Mouse (Mus musculus) stomach, postnatal 0 days (tissue): ENCODE measurements at regions not wholly inside any gene's neighbourhood (a gene's known extent, or its start where the extent isn't known, plus 50 kb on each side); places are given as distances from the start of the nearest gene placed in this dataset.
A peak's percentile ranks its signal among the peaks of the same experiment; 100 is the strongest.

Experiments used
- ATAC-seq: fragments of 200-750 bp; cut with Nextera tagmentation; 2 replicates; pipeline ENCODE4 v1.8.0; 2017; ENCODE audit not compliant: low FRiP score, low TSS enrichment
- DNase-seq: peaks from one replicate; pipeline ENCODE4 v3.0.0-alpha.2; 2016; ENCODE audit warnings: low spot score
- H3K27ac ChIP-seq: fragments of 300-500 bp; sonication (generic); replicated peaks from 2 replicates; pipeline ENCODE4 v1.5.1; 2014; ENCODE audit warnings: mild to moderate bottlenecking, control low read depth
- H3K27me3 ChIP-seq: fragments of 300-500 bp; sonication (generic); 2 replicates; pipeline ENCODE4 v1.6.1; 2014; ENCODE audit warnings: low read length; ENCODE audit not compliant: control insufficient read depth, insufficient read depth
- H3K36me3 ChIP-seq: fragments of 300-500 bp; sonication (generic); 2 replicates; pipeline ENCODE4 v1.6.1; 2014; ENCODE audit warnings: low read length, mixed read lengths; ENCODE audit not compliant: control insufficient read depth, insufficient read depth
- H3K4me1 ChIP-seq: fragments of 300-500 bp; sonication (generic); replicated peaks from 2 replicates; pipeline ENCODE4 v1.6.1; 2014; ENCODE audit warnings: antibody characterized with exemption; ENCODE audit not compliant: control insufficient read depth, insufficient read depth
- H3K4me2 ChIP-seq: fragments of 300-500 bp; sonication (generic); replicated peaks from 2 replicates; pipeline ENCODE4 v1.6.1; 2014; ENCODE audit warnings: low read depth, mild to moderate bottlenecking, control low read depth, moderate library complexity
- H3K4me3 ChIP-seq: fragments of 300-500 bp; sonication (generic); 2 replicates; pipeline ENCODE4 v1.5.1; 2014; ENCODE audit warnings: low read depth, low read length, control low read depth
- H3K9ac ChIP-seq: fragments of 300-500 bp; sonication (generic); 2 replicates; pipeline ENCODE4 v1.6.1; 2014; ENCODE audit warnings: mild to moderate bottlenecking, low read length, control low read depth, mixed read lengths
- H3K9me3 ChIP-seq: fragments of 300-500 bp; sonication (generic); 2 replicates; pipeline ENCODE4 v1.6.1; 2016; ENCODE audit warnings: low read length; ENCODE audit not compliant: control insufficient read depth
- CTCF ChIP-seq: IDR thresholded peaks from 2 replicates; pipeline ENCODE4 v1.5.1; 2016; ENCODE audit warnings: antibody characterized with exemption, low read depth, mild to moderate bottlenecking, moderate library complexity
- EP300 ChIP-seq: optimal IDR thresholded peaks from 2 replicates; pipeline ENCODE3; 2016; ENCODE audit warnings: antibody characterized with exemption
- WGBS: fragments of 180-500 bp; shearing (Covaris S2); extraction: QIAGEN DNeasy Blood & Tissue Kit; methylation state at CpG from one replicate; pipeline ENCODE4 v1.1.7; 2014; 5-methylcytosine and 5-hydroxymethylcytosine counted together

DNA sequence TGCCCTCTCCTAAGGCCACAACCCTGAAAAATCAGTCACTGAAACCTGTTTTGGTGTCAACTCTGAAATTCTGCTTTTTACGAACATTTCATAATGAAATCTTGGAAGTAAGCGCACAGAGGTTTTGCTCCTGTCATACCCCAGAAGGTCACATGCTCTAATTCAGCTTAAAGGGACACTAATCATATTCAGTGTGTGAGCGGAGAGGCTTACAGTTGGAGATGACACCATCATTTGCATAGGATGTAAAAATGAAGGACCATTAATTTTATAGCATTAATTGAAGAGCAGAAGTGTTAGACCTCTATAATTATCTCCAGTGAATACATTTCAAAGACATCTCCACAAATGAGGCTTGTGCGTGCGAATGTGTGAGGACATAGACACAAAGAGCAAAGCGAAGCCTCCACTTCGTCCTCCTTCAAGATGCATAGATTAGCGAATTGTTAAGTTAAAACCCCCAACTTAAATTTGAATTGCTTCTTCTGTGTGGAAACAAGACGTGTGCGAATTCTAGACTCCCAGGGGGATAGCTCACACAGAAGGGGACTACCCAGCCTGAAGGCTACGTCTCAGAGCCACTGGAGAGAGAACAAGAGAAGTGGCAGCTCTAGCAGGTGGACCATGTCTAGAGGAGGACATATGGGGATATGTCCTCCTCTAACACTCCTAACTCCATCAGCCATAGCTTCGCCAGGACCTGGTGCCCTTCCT, 479.0 kb upstream of the Kif2a start:
- Histone ChIP-seq H3K4me1 (no peaks in the 10 kb centered on the region), H3K27me3 (no peaks in the 10 kb centered on the region), H3K9ac (no peak overlapping the region), H3K27ac (no peak overlapping the region), H3K4me2 (no peak overlapping the region), H3K9me3 (no peaks in the 10 kb centered on the region), H3K4me3 (no peak overlapping the region), H3K36me3 (no peaks in the 10 kb centered on the region)
- ATAC-seq (no peak), DNase-seq (no peak)
- 89% methylated on average over 12 of the region's 12 CpGs for WGBS
- TF ChIP-seq CTCF (no peak), EP300 (no peak)

DNA sequence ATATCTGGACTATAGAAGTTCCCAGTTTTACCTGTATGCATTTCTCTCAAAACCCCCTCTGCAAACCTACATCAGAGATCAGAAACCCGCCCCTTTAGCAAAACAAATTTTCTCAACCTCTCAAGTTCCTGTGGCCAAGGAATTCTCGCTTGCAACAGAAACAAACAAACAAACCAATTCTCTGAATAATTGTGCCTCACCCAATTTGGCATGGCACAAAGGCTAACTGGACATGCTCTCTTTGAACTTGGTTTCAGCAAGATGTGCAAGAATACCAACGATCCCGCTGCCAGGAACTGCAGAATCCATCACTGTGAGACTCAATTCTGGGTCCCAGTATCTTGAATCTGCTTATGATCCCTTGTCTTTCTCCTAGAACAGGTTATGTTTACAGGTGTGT, 477.4 kb upstream of the Kif2a start:
- H3K36me3 ChIP-seq = no peaks in the 10 kb centered on the region
- DNase-seq (no peak), ATAC-seq (no peak)
- H3K4me1 ChIP-seq = no peaks in the 10 kb centered on the region
- no peak overlapping the region for H3K9ac ChIP-seq
- WGBS = 62% methylated on average over 4 of the region's 4 CpGs
- no peak overlapping the region for H3K27ac ChIP-seq
- no peak for TF ChIP-seq EP300
- no peak for TF ChIP-seq CTCF
- H3K4me2 ChIP-seq = no peak overlapping the region
- no peaks in the 10 kb centered on the region for H3K27me3 ChIP-seq
- H3K4me3 ChIP-seq = no peak overlapping the region
- H3K9me3 ChIP-seq = no peaks in the 10 kb centered on the region

DNA sequence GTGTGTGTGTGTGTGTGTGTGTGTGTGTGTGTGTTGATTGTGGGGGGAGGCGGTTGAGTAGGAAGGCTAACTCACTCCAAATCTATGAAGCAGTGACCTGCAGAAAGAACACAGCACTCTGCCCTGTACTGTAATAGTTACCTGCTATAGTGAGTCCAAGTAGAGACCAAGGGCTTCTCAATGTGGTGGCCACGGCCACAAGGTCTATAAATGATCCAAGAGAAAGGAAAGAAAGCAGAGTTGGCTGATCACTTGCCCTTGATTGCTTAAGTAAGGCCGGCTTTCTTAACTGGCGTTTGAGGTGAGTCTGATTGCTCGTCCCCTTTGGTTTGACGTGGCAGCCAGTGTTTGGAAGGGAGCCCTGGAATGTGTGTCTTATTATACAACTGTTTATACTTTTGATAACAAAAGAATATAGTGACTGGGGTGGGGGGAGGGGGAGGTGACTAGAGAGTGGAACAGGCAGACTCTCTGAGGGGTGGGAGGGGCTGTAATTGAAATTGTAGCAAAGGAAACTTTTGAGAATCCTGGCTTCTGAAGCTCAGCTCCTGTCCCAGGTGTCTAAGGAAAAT, 473.3 kb upstream of the Kif2a start:
- H3K27me3 ChIP-seq = no peaks in the 10 kb centered on the region
- H3K4me2 ChIP-seq = no peak overlapping the region
- H3K9ac ChIP-seq = no peak overlapping the region
- no peaks in the 10 kb centered on the region for H3K9me3 ChIP-seq
- H3K27ac ChIP-seq = no peak overlapping the region
- no peak for ATAC-seq
- 41% methylated on average over 6 of the region's 6 CpGs for WGBS
- DNase-seq = no peak
- no peak overlapping the region for H3K4me3 ChIP-seq
- TF ChIP-seq CTCF (no peak), EP300 (no peak)
- H3K36me3 ChIP-seq = no peaks in the 10 kb centered on the region
- no peaks in the 10 kb centered on the region for H3K4me1 ChIP-seq

DNA sequence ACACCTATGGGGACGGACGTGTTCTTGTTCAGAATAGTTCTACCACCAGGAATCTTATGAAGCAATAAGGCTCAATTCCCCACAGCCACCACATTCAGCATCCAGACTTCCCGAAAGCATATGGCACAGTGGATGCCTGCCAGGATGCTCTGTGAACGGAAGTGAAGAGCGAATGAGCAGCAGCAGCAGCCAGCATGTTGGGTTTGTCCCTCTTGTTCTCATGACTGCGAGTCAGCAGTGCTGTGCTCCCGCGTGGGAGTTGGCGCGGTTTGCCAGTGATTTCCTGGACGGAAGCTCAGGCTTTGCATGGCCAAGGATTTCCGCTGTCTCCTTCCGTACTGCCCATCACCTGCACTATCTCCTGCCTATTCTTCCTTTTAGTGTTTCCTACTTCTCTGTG, 471.8 kb upstream of the Kif2a start:
- Histone ChIP-seq H3K4me2 (no peak overlapping the region), H3K36me3 (no peaks in the 10 kb centered on the region), H3K4me3 (no peak overlapping the region), H3K27ac (no peak overlapping the region), H3K4me1 (no peaks in the 10 kb centered on the region), H3K9ac (no peak overlapping the region), H3K27me3 (no peaks in the 10 kb centered on the region), H3K9me3 (no peaks in the 10 kb centered on the region)
- ATAC-seq (no peak), DNase-seq (peak; percentile 27)
- WGBS = 65% methylated on average over 13 of the region's 13 CpGs
- TF ChIP-seq CTCF = no peak

DNA sequence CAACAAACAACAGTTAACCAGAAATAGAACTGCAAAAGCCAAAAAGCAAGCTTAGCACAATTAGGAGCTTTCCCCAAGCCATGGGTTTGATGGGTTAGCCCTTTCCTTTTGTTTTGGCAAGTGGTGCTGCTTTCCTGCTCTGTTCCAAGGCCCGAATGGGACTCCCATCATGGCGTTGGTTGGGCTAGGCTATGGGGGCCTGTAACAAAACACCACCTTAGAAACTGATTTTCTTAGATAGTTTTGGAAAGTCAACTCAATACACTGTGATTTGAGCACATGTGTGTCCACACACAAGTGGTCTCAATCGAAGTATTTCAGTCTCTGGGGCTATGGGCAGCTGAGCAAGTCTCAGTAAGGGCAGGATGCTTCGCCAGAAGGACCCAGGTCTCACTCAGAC, 470.5 kb upstream of the Kif2a start:
- Histone ChIP-seq H3K4me2 (no peak overlapping the region), H3K4me3 (no peak overlapping the region), H3K27ac (no peak overlapping the region), H3K4me1 (no peaks in the 10 kb centered on the region), H3K27me3 (no peaks in the 10 kb centered on the region), H3K9ac (no peak overlapping the region), H3K36me3 (no peaks in the 10 kb centered on the region), H3K9me3 (no peaks in the 10 kb centered on the region)
- DNase-seq (no peak), ATAC-seq (no peak)
- 89% methylated on average over 4 of the region's 4 CpGs for WGBS
- TF ChIP-seq CTCF (no peak), EP300 (no peak)

DNA sequence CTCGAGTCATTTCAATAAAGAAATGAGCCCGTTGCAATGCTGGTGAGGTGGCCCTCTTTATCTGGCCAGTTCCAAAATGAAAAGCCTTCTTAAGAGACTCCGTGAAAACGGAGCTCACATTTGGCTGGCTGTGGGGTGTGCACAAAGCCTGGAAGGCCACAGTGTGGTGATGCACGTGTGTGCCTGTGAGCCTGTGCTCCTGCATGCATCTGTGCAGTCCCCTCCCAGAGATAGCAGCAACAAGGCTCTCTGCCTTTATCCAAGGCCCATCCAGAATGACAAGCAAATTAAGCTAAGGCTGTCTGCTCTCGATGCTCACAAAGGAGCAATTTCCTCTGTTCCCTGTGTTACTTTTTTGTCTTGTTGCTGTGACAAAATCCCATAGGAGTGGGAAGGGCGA, 469.5 kb upstream of the Kif2a start:
- H3K4me2 ChIP-seq = no peak overlapping the region
- H3K36me3 ChIP-seq = no peaks in the 10 kb centered on the region
- TF ChIP-seq EP300 (no peak), CTCF (no peak)
- no peak overlapping the region for H3K9ac ChIP-seq
- WGBS = 83% methylated on average over 7 of the region's 7 CpGs
- H3K4me1 ChIP-seq = no peaks in the 10 kb centered on the region
- no peak overlapping the region for H3K4me3 ChIP-seq
- H3K27ac ChIP-seq = no peak overlapping the region
- DNase-seq (no peak), ATAC-seq (no peak)
- no peaks in the 10 kb centered on the region for H3K9me3 ChIP-seq
- H3K27me3 ChIP-seq = no peaks in the 10 kb centered on the region
